Mouse (Mus musculus) stomach, embryonic 14.5 days (tissue): Measurements from ENCODE around the gene Rabl3. TPM values are rescaled to one million over a fixed set of nuclear protein-coding genes. Genes with fewer than 3 reads are reported as not detected.

Experiments used
- ATAC-seq: fragments of 200-750 bp; cut with Nextera tagmentation; 2 replicates; pipeline ENCODE4 v1.8.0; 2017; ENCODE audit warnings: low read depth, moderate TSS enrichment; ENCODE audit not compliant: insufficient number of reproducible peaks, insufficient read depth, low FRiP score
- H3K27ac ChIP-seq: fragments of 300-500 bp; sonication (generic); 2 replicates; pipeline ENCODE4 v1.5.1; 2014; ENCODE audit warnings: mild to moderate bottlenecking, low read length, moderate library complexity, mixed read lengths
- H3K27me3 ChIP-seq: fragments of 300-500 bp; sonication (generic); 2 replicates; pipeline ENCODE4 v1.6.1; 2014; ENCODE audit warnings: low read length, control low read depth, mixed read lengths; ENCODE audit not compliant: control insufficient read depth, insufficient read depth
- H3K36me3 ChIP-seq: fragments of 300-500 bp; sonication (generic); 2 replicates; pipeline ENCODE4 v1.6.1; 2014; ENCODE audit warnings: mild to moderate bottlenecking, control low read depth, low read length, moderate library complexity, mixed read lengths; ENCODE audit not compliant: control insufficient read depth, insufficient read depth
- H3K4me1 ChIP-seq: fragments of 300-500 bp; sonication (generic); 2 replicates; pipeline ENCODE4 v1.6.1; 2014; ENCODE audit warnings: low read length, control low read depth, mixed read lengths; ENCODE audit not compliant: control insufficient read depth, insufficient read depth
- H3K4me2 ChIP-seq: fragments of 300-500 bp; sonication (generic); replicated peaks from 2 replicates; pipeline ENCODE4 v1.6.1; 2014; ENCODE audit warnings: low read depth, low read length, control low read depth
- H3K4me3 ChIP-seq: fragments of 300-500 bp; sonication (generic); 2 replicates; pipeline ENCODE4 v1.5.1; 2014; ENCODE audit warnings: low read depth, low read length, control low read depth
- H3K9ac ChIP-seq: fragments of 300-500 bp; sonication (generic); replicated peaks from 2 replicates; pipeline ENCODE4 v1.6.1; 2014; ENCODE audit warnings: low read depth, mild to moderate bottlenecking, control low read depth, low read length, moderate library complexity, mixed read lengths
- H3K9me3 ChIP-seq: fragments of 300-500 bp; sonication (generic); 2 replicates; pipeline ENCODE4 v1.6.1; 2016; ENCODE audit warnings: low read depth, low read length, control low read depth; ENCODE audit not compliant: control insufficient read depth
- WGBS: fragments of 180-500 bp; shearing (Covaris S2); extraction: QIAGEN DNeasy Blood & Tissue Kit; methylation state at CpG from one replicate; pipeline ENCODE4 v1.1.7; 2014; 5-methylcytosine and 5-hydroxymethylcytosine counted together
- polyA plus RNA-seq: library from polyadenylated mRNA; unstranded; fragments of >200 nt; fragmentation: Nextera tagmentation; extraction: Ambion mirVana; gene quantifications from 2 replicates; pipeline ENCODE4 v1.2.1, GENCODE M21; 2014

Gene Rabl3
- polyA plus RNA-seq, 1 experiment from 2014 or later = 25.8 TPM

GRCm38 (mm10) chr16:37532046-37532445, 7.6 kb upstream of the Rabl3 start:
- H3K4me2 ChIP-seq = no peak overlapping the region

GRCm38 (mm10) chr16:37533369-37534068, 6.2 kb upstream of the Rabl3 start:
- no peak overlapping the region for H3K27ac ChIP-seq
- ATAC-seq = no peak
- WGBS = 84% methylated on average over 8 of the region's 8 CpGs
- no peak overlapping the region for H3K9ac ChIP-seq
- H3K4me3 ChIP-seq = no peak overlapping the region
- peaks cover 16% of the 10 kb centered on the region for H3K36me3 ChIP-seq
- H3K4me1 ChIP-seq = peaks cover 2% of the 10 kb centered on the region
- no peaks in the 10 kb centered on the region for H3K27me3 ChIP-seq
- H3K4me2 ChIP-seq = no peak overlapping the region
- no peaks in the 10 kb centered on the region for H3K9me3 ChIP-seq

More at GRCm38 (mm10) chr16:37532046-37532445, 7.6 kb upstream of the Rabl3 start:
- WGBS = 95% methylated on average over 1 of the region's 1 CpGs
- ATAC-seq = no peak
- no peaks in the 10 kb centered on the region for H3K9me3 ChIP-seq
- no peak overlapping the region for H3K9ac ChIP-seq
- no peaks in the 10 kb centered on the region for H3K27me3 ChIP-seq
- H3K4me3 ChIP-seq = no peak overlapping the region
- H3K4me1 ChIP-seq = no peaks in the 10 kb centered on the region
- no peak overlapping the region for H3K27ac ChIP-seq
- peaks cover 16% of the 10 kb centered on the region for H3K36me3 ChIP-seq

GRCm38 (mm10) chr16:37539240-37539610, 460 bp upstream of the Rabl3 start:
- peak overlapping the region; percentile 87 for H3K9ac ChIP-seq
- peak overlapping the region; percentile 69 for H3K27ac ChIP-seq
- peak overlapping the region; percentile 53 for H3K4me2 ChIP-seq
- H3K9me3 ChIP-seq = no peaks in the 10 kb centered on the region
- peaks cover 6% of the 10 kb centered on the region for H3K4me1 ChIP-seq
- H3K27me3 ChIP-seq = no peaks in the 10 kb centered on the region
- ATAC-seq = peak; percentile 48; the same call in 1 of the 2 replicates
- peaks cover 16% of the 10 kb centered on the region; the same call in 1 of the 2 replicates for H3K36me3 ChIP-seq
- peak overlapping the region; percentile 91 for H3K4me3 ChIP-seq
- under 1% methylated on average over 22 of the region's 22 CpGs for WGBS

GRCm38 (mm10) chr16:37540776-37541175, 1.1 kb downstream of the Rabl3 start:
- Histone ChIP-seq H3K27ac (no peak overlapping the region), H3K9ac (no peak overlapping the region), H3K36me3 (peaks cover 8% of the 10 kb centered on the region; the same call in 1 of the 2 replicates), H3K27me3 (no peaks in the 10 kb centered on the region), H3K4me2 (peak overlapping the region; percentile 63), H3K9me3 (no peaks in the 10 kb centered on the region), H3K4me3 (peak overlapping the region; percentile 91; the same call in 1 of the 2 replicates), H3K4me1 (peaks cover 6% of the 10 kb centered on the region)
- ATAC-seq = no peak
- WGBS = 86% methylated on average over 6 of the region's 6 CpGs

- no peaks in the 10 kb centered on the region for H3K27me3 ChIP-seq
- no peak overlapping the region for H3K4me3 ChIP-seq
- WGBS = 74% methylated on average over 5 of the region's 5 CpGs
- H3K9ac ChIP-seq = no peak overlapping the region
- H3K4me2 ChIP-seq = no peak overlapping the region
- H3K9me3 ChIP-seq = no peaks in the 10 kb centered on the region
- no peak for ATAC-seq
- no peak overlapping the region for H3K27ac ChIP-seq
- peaks cover 8% of the 10 kb centered on the region; the same call in 1 of the 2 replicates for H3K36me3 ChIP-seq
- H3K4me1 ChIP-seq = no peaks in the 10 kb centered on the region
These were observed 6.6 kb downstream of the Rabl3 start for GRCm38 (mm10) chr16:37546312-37546711.

DNA sequence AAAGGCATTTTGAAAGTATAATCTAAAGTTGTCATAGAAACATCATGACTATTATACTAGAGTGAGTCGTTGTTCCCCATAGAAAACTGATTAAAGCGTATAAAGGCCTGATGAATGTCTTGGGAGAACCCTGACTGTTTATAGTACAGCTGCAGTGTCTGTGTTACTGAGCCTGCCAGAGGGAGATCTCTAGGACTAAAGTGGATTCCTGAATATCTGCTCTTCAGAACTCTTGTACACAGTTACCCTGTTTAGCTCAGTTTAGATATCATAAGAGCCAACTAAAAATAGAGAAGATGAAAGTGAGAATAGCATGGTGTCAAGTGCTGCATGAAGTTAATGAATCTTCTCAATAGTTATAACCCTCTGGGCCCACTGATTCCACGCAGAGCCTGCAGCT, 10.6 kb downstream of the Rabl3 start:
- H3K4me2 ChIP-seq = no peak overlapping the region
- ATAC-seq = no peak
- no peak overlapping the region for H3K9ac ChIP-seq
- H3K36me3 ChIP-seq = no peaks in the 10 kb centered on the region
- no peaks in the 10 kb centered on the region for H3K4me1 ChIP-seq
- H3K27me3 ChIP-seq = no peaks in the 10 kb centered on the region
- no peak overlapping the region for H3K27ac ChIP-seq
- WGBS = 65% methylated on average over 3 of the region's 3 CpGs
- no peaks in the 10 kb centered on the region for H3K9me3 ChIP-seq
- no peak overlapping the region for H3K4me3 ChIP-seq

DNA sequence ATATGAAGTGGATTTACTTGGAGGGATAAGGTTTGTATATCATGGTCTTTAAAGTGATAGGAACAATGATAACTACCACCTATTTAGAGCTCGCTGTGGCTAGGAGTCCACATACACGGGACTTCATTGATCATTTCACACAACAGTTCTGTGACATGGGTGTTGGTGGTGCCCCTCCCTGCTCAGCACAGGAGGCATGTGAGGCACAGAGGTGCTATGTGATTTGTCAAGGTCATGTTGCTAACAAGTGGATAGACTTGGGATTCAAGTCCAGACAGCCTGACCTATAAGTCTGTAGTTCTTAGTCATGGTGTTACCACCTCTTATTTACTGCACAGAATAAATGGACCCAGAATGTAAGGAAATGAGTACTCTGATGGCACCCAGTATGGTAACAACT, 11.3 kb downstream of the Rabl3 start:
- 88% methylated on average over 2 of the region's 2 CpGs for WGBS
- ATAC-seq = no peak

GRCm38 (mm10) chr16:37552824-37553223, 13.1 kb downstream of the Rabl3 start:
- WGBS = 90% methylated on average over 3 of the region's 3 CpGs
- no peaks in the 10 kb centered on the region for H3K4me1 ChIP-seq
- no peak for ATAC-seq
- no peaks in the 10 kb centered on the region for H3K27me3 ChIP-seq
- no peak overlapping the region for H3K27ac ChIP-seq
- H3K36me3 ChIP-seq = peaks cover 5% of the 10 kb centered on the region; the same call in 1 of the 2 replicates
- no peaks in the 10 kb centered on the region for H3K9me3 ChIP-seq
- H3K9ac ChIP-seq = no peak overlapping the region
- no peak overlapping the region for H3K4me2 ChIP-seq
- no peak overlapping the region for H3K4me3 ChIP-seq

More for the DNA sequence above, 11.3 kb downstream of the Rabl3 start:
- no peak overlapping the region for H3K9ac ChIP-seq
- no peaks in the 10 kb centered on the region for H3K9me3 ChIP-seq
- no peak overlapping the region for H3K27ac ChIP-seq
- H3K27me3 ChIP-seq = no peaks in the 10 kb centered on the region
- no peaks in the 10 kb centered on the region for H3K36me3 ChIP-seq
- no peak overlapping the region for H3K4me2 ChIP-seq
- no peak overlapping the region for H3K4me3 ChIP-seq
- H3K4me1 ChIP-seq = no peaks in the 10 kb centered on the region
